Mouse (Mus musculus) midbrain, postnatal 0 days (tissue): Measurements from ENCODE around the gene Sult2b1. TPM values are rescaled to one million over a fixed set of nuclear protein-coding genes. Genes with fewer than 3 reads are reported as not detected.
A peak's percentile ranks its signal among the peaks of the same experiment; 100 is the strongest.

Source experiments
- ATAC-seq: fragments of 200-750 bp; cut with Nextera tagmentation; 2 replicates; pipeline ENCODE4 v1.8.0; 2017; ENCODE audit warnings: moderate number of reproducible peaks, mild to moderate bottlenecking, moderate TSS enrichment, moderate library complexity; ENCODE audit not compliant: low FRiP score
- DNase-seq: peaks from one replicate; pipeline ENCODE4 v3.0.0-alpha.2; 2015; ENCODE audit warnings: low spot score
- H3K27ac ChIP-seq: fragments of 300-500 bp; sonication (generic); 2 replicates; pipeline ENCODE4 v1.5.1; 2014; ENCODE audit warnings: low read depth, mild to moderate bottlenecking, low read length, mixed read lengths
- H3K27me3 ChIP-seq: fragments of 300-500 bp; sonication (generic); 2 replicates; pipeline ENCODE4 v1.6.1; 2014; ENCODE audit warnings: low read length, control low read depth, mixed read lengths; ENCODE audit not compliant: insufficient read depth
- H3K36me3 ChIP-seq: fragments of 300-500 bp; sonication (generic); 2 replicates; pipeline ENCODE4 v1.6.1; 2014; ENCODE audit warnings: low read length, control low read depth, mixed read lengths; ENCODE audit not compliant: insufficient read depth
- H3K4me1 ChIP-seq: fragments of 300-500 bp; sonication (generic); 2 replicates; pipeline ENCODE4 v1.6.1; 2014; ENCODE audit warnings: mild to moderate bottlenecking, control low read depth, antibody characterized with exemption, low read length, mixed read lengths; ENCODE audit not compliant: insufficient read depth
- H3K4me2 ChIP-seq: fragments of 300-500 bp; sonication (generic); 2 replicates; pipeline ENCODE4 v1.6.1; 2014; ENCODE audit warnings: low read depth, mild to moderate bottlenecking, low read length, mixed read lengths; ENCODE audit not compliant: poor library complexity, severe bottlenecking
- H3K4me3 ChIP-seq: fragments of 300-500 bp; sonication (generic); 2 replicates; pipeline ENCODE4 v1.5.1; 2014; ENCODE audit warnings: low read depth, mild to moderate bottlenecking, low read length, moderate library complexity
- H3K9ac ChIP-seq: fragments of 300-500 bp; sonication (generic); replicated peaks from 2 replicates; pipeline ENCODE4 v1.6.1; 2014; ENCODE audit warnings: mild to moderate bottlenecking, low read length, moderate library complexity, mixed read lengths; ENCODE audit not compliant: poor library complexity, severe bottlenecking
- H3K9me3 ChIP-seq: fragments of 300-500 bp; sonication (generic); 2 replicates; pipeline ENCODE4 v1.6.1; 2016; ENCODE audit warnings: low read length, control low read depth
- CTCF ChIP-seq: IDR thresholded peaks from 2 replicates; pipeline ENCODE4 v1.5.1; 2016; ENCODE audit warnings: antibody characterized with exemption, mild to moderate bottlenecking
- WGBS: fragments of 180-500 bp; shearing (Covaris S2); extraction: QIAGEN DNeasy Blood & Tissue Kit; methylation state at CpG from one replicate; pipeline ENCODE4 v1.1.7; 2014; 5-methylcytosine and 5-hydroxymethylcytosine counted together
- polyA plus RNA-seq: library from polyadenylated mRNA; unstranded; fragments of >200 nt; fragmentation: Nextera tagmentation; extraction: Ambion mirVana; gene quantifications from 2 replicates; pipeline ENCODE4 v1.2.1, GENCODE M21; 2015
- total RNA-seq: library from RNA; depleted of rRNA; stranded (reverse); fragments of >200 nt; gene quantifications from 2 replicates; pipeline ENCODE4 v1.2.3, GENCODE M21; 2014

The Sult2b1 gene
- total and polyA plus RNA-seq, 2 experiments from 2014 or later = 5.0 to 5.6 TPM

- WGBS = 70% methylated on average over 5 of the region's 5 CpGs
- ATAC-seq (no peak), DNase-seq (no peak)
- Histone ChIP-seq H3K27me3 (peaks cover 18% of the 10 kb centered on the region), H3K27ac (no peak overlapping the region), H3K4me2 (no peak overlapping the region), H3K36me3 (no peaks in the 10 kb centered on the region), H3K9ac (no peak overlapping the region), H3K9me3 (no peaks in the 10 kb centered on the region), H3K4me3 (no peak overlapping the region), H3K4me1 (no peaks in the 10 kb centered on the region)
- TF ChIP-seq CTCF = no peak
Observed at GRCm38 (mm10) chr7:45760151-45760550, 24.3 kb downstream of the Sult2b1 start.

DNA sequence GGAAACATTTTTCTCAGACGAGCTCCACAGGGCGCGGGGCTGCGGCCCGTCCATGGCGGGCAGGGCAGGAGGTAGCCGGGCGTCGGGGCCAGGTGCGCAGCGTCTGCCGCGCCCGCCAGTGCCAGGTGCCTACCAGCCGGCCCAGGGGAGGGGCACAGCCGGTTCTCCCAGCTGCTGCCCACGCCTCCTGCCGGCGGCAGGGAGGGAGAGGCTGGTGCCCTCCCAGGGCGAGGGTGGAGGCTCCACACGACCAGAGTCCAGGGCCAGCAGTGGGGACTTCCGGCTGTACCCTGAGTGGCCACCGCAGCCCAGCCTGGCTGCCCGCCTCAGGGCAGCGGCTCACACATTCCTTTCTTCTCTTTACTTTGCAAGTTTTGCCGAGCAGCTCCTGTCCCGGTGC, 25.1 kb downstream of the Sult2b1 start:
- H3K27ac ChIP-seq = no peak overlapping the region
- DNase-seq (no peak), ATAC-seq (no peak)
- WGBS = 10% methylated on average over 27 of the region's 27 CpGs
- H3K36me3 ChIP-seq = no peaks in the 10 kb centered on the region
- H3K9ac ChIP-seq = no peak overlapping the region
- TF ChIP-seq CTCF = no peak
- no peaks in the 10 kb centered on the region for H3K9me3 ChIP-seq
- peak overlapping the region; percentile 12; the same call in 1 of the 2 replicates for H3K4me2 ChIP-seq
- H3K4me3 ChIP-seq = no peak overlapping the region
- peaks cover 18% of the 10 kb centered on the region for H3K27me3 ChIP-seq
- no peaks in the 10 kb centered on the region for H3K4me1 ChIP-seq

- Histone ChIP-seq H3K27me3 (peaks cover 18% of the 10 kb centered on the region), H3K36me3 (no peaks in the 10 kb centered on the region), H3K4me2 (no peak overlapping the region), H3K4me1 (no peaks in the 10 kb centered on the region), H3K9ac (no peak overlapping the region), H3K4me3 (no peak overlapping the region), H3K9me3 (no peaks in the 10 kb centered on the region), H3K27ac (no peak overlapping the region)
- DNase-seq (no peak), ATAC-seq (no peak)
- WGBS = 66% methylated on average over 6 of the region's 6 CpGs
- TF ChIP-seq CTCF = no peak
Observed at GRCm38 (mm10) chr7:45755703-45756102, 28.8 kb downstream of the Sult2b1 start.

- no peak for DNase-seq
- H3K9ac ChIP-seq = no peak overlapping the region
- no peak for TF ChIP-seq CTCF
- H3K4me2 ChIP-seq = no peak overlapping the region
- H3K27me3 ChIP-seq = no peaks in the 10 kb centered on the region
- no peaks in the 10 kb centered on the region for H3K4me1 ChIP-seq
- no peaks in the 10 kb centered on the region for H3K36me3 ChIP-seq
- no peaks in the 10 kb centered on the region for H3K9me3 ChIP-seq
- ATAC-seq = no peak
- H3K27ac ChIP-seq = no peak overlapping the region
- 80% methylated on average over 9 of the region's 9 CpGs for WGBS
- no peak overlapping the region for H3K4me3 ChIP-seq
Observed at GRCm38 (mm10) chr7:45750162-45750561, 34.3 kb downstream of the Sult2b1 start.

GRCm38 (mm10) chr7:45749401-45749800, 35.1 kb downstream of the Sult2b1 start:
- no peaks in the 10 kb centered on the region for H3K27me3 ChIP-seq
- H3K4me2 ChIP-seq = no peak overlapping the region
- no peaks in the 10 kb centered on the region for H3K9me3 ChIP-seq
- no peak overlapping the region for H3K9ac ChIP-seq
- no peak overlapping the region for H3K4me3 ChIP-seq
- no peak for TF ChIP-seq CTCF
- DNase-seq (no peak), ATAC-seq (no peak)
- no peak overlapping the region for H3K27ac ChIP-seq
- WGBS = 55% methylated on average over 9 of the region's 10 CpGs
- H3K4me1 ChIP-seq = no peaks in the 10 kb centered on the region
- H3K36me3 ChIP-seq = no peaks in the 10 kb centered on the region

DNA sequence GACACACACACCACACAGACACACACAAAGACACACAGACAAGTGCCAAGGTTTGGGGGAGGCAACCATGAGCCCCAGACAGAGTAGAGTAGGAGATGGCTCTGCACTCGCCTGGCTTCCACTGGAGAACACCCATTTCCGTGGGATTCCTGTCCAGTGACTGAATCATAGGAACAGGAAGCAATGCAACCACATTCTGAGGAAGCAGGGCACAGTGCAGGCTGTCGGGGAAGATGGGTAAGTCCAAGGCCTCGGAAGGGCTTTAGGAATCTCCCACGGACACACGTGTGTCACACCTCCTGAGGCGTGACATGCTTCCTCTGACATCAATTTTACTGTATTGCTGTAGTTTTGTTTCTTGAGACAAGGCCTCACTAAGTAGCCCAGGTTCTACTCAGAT, 36.4 kb downstream of the Sult2b1 start:
- ATAC-seq = no peak
- TF ChIP-seq CTCF = no peak
- Histone ChIP-seq H3K9me3 (no peaks in the 10 kb centered on the region), H3K4me2 (no peak overlapping the region), H3K4me3 (no peak overlapping the region), H3K27me3 (no peaks in the 10 kb centered on the region), H3K4me1 (no peaks in the 10 kb centered on the region), H3K27ac (no peak overlapping the region), H3K9ac (no peak overlapping the region), H3K36me3 (no peaks in the 10 kb centered on the region)
- 87% methylated on average over 7 of the region's 7 CpGs for WGBS
- no peak for DNase-seq
